Mouse (Mus musculus) cerebellum, adult 2 months (tissue): ENCODE results near the gene BC051019.

Experiments used
- CTCF ChIP-seq: fragments of 200-500 bp; IDR thresholded peaks from 2 replicates; pipeline ENCODE4 v1.5.1; 2011; ENCODE audit warnings: low read depth, mild to moderate bottlenecking, control low read depth, low read length, moderate library complexity, borderline replicate concordance; ENCODE audit not compliant: insufficient read depth
- POLR2A ChIP-seq: fragments of 200-500 bp; IDR thresholded peaks from 2 replicates; pipeline ENCODE4 v1.6.1; 2011; ENCODE audit warnings: low read length, control low read depth, borderline replicate concordance; ENCODE audit not compliant: insufficient read depth

- TF ChIP-seq CTCF (no peak), POLR2A (no peak)
Observed at GRCm38 (mm10) chr7:109669426-109670170, 54.1 kb downstream of the BC051019 start.
